Mouse (Mus musculus) brain, embryonic 14.5 days (tissue): Measurements from ENCODE around the gene Agbl2. TPM values are rescaled to one million over a fixed set of nuclear protein-coding genes. Genes with fewer than 3 reads are reported as not detected.
"Not testable (repeated sequence)": the region's sequence is repeated elsewhere in the genome, so short reads cannot be mapped to it uniquely, and the experiment has no call there.

Source experiments
- DNase-seq: peaks from one replicate; pipeline ENCODE4 v3.0.0-alpha.2; 2011; ENCODE audit warnings: low read depth
- CTCF ChIP-seq: fragments of 200-500 bp; IDR thresholded peaks from 2 replicates; pipeline ENCODE4 v1.5.1; 2012; ENCODE audit warnings: inconsistent platforms, mild to moderate bottlenecking, moderate library complexity, borderline replicate concordance; ENCODE audit not compliant: insufficient read depth, insufficient read length; ENCODE audit errors: extremely low read depth
- POLR2A ChIP-seq: fragments of 200-500 bp; IDR thresholded peaks from 2 replicates; pipeline ENCODE4 v1.6.1; 2012; ENCODE audit warnings: mild to moderate bottlenecking, inconsistent platforms, borderline replicate concordance; ENCODE audit not compliant: poor library complexity, insufficient read depth, insufficient read length, severe bottlenecking; ENCODE audit errors: extremely low read depth
- polyA plus RNA-seq: library from polyadenylated mRNA; depleted of rRNA; stranded (reverse); fragments of >200 nt; gene quantifications from 2 replicates; pipeline ENCODE4 v1.2.3, GENCODE M21; 2012

The Agbl2 gene
- polyA plus RNA-seq, 1 experiment: 1.4 TPM

DNA sequence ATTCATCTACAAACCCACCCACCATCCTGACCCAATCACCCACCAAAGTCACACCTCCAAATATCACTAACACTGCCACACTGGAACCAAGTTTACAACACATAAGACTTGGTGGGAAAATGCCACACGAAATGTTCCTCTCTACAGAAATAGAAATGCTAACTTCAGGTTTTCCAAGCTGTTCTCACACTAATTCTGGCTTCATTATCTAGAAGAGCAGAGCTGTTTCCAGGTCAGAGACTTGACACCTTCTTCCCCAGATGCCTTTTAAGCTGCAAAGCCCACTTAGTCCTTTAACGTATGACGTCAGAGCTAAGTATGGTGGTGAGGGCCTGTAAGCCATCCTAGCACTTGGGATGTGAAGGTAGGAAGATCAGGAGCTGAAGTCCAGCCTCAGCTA, 36.2 kb downstream of the Agbl2 start:
- no peak for DNase-seq
- TF ChIP-seq POLR2A (no peak), CTCF (no peak)

DNA sequence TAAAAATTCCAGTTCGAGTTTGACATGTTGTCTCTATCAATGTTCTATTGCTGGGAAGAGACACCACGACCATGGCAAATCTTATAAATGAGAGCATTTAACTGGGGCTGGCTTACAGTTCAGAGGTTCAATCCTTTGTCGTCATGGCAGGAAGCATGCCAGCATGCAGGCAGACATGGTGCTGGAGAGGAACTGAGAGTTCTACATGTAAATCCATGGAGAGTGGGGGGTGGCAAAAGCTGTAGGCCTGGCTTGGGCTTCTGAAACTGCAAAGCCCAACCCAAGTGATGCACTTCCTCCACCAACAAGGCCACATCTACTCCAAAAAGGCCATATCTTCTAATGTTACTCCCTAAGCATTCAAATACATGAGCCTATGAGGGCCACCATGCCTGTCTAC, 38.4 kb downstream of the Agbl2 start:
- TF ChIP-seq CTCF: no peak
- no peak for TF ChIP-seq POLR2A
- no peak for DNase-seq

DNA sequence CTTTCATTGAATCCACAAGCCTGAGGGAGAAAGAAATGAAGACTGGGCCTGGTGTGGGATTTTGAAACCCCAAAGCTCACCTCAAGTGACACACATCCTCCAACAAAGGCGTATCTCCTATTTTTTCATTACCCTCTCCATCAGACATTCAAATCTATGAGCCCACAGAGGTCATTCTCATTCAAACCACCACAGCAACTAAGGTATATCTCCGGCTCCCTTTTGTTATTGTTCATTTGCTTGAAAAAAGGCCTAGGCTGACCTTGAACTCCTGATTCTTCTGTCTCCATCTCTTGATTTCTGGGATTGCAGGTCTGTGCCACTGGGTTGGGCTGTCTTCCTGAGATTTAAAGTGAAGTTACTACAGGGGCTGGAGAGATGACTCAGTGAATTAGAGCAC, 40.5 kb downstream of the Agbl2 start:
- no peak for TF ChIP-seq POLR2A
- no peak for TF ChIP-seq CTCF
- no peak for DNase-seq

DNA sequence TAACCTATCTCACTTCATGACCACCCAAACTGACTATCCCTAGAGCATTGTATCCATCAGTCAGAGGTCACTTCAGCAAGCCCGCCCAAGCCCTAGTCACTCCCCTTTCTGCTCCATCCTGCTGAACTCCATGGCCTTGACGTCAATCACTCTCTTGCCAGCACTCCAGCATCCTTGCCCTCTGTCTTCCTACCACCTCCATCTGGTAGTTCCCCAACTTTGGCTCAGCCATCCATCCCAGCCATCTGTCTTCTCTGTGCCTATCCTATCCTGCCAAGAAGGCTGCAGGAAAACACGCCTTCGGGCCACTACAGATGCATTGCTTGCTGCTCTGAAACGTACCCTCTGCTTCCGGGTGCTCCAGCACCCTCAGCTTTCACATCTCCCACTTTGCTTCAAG, 41.3 kb downstream of the Agbl2 start:
- TF ChIP-seq CTCF: no peak
- TF ChIP-seq POLR2A: no peak
- peak; percentile 69 for DNase-seq

DNA sequence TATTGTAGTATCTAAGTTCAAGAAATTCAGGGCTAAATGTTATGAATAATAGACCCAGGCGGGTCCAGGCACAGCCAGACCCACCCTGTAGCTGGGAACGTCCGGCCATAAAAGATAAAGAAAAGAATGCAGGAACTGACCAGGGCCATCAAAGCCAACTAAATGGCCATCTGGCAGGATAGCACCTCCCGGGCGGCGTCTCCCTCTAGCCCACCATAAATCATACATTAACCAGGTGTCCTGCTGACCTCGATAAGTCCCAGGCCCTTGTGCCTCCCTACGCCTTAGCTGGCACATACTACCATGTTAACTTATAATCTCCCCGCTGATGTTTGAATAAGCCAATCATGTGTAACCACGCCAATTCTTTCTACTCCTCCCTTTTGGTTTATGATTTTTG, 42.0 kb downstream of the Agbl2 start:
- DNase-seq: not testable (repeated sequence)

DNA sequence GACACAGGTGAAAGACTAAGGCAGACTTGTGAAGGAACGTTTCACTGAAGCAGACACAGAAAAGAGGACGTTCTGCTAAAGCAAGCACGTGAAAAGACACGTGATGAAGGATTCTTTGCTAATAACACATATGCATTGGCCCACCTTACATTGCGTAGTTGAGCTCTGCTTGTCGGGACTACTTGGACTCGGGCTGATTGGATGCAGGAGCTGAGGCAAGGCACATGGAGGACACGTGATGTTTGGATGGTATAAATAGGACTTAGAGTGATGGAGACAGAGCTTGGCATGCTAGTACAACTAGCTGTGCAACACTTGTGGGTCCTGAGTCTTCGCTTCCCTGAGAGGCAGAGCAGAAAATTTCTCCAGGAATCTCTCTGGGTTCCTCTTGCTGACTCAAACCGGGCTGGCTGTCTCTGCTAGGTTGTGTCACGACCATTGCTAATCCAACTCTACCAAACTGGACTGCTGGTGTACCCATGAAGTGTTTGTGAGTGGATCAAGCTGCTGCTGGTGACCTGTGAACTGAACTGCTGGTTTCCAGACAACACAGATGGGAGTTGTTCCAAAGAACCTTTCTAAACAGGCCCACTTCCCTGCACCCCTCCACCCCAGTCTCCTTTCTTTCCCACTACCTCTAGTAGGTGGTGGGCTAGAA, 43.1 kb downstream of the Agbl2 start:
- TF ChIP-seq CTCF (no peak), POLR2A (no peak)
- no peak for DNase-seq

DNA sequence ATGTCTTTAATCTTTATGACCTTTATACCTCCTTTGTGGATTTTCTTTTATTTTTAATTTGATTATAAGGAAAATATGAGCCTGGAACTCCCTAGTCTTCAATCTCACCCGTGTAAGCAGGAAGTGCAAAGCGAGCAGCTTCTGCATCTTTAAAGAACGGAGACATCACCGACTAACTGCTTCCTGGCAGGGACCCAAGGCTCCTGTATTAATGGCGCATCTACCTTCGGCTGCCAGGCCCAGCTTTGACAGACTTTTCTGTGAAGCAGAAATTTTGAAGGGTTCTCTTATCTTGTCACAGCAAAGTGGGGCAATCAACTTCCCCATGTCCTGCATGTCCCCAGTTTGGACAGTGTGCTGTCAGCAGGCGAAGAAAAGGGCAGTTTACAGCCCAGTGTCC, 46.2 kb downstream of the Agbl2 start:
- peak; percentile 1 for DNase-seq
- no peak for TF ChIP-seq POLR2A
- no peak for TF ChIP-seq CTCF

DNA sequence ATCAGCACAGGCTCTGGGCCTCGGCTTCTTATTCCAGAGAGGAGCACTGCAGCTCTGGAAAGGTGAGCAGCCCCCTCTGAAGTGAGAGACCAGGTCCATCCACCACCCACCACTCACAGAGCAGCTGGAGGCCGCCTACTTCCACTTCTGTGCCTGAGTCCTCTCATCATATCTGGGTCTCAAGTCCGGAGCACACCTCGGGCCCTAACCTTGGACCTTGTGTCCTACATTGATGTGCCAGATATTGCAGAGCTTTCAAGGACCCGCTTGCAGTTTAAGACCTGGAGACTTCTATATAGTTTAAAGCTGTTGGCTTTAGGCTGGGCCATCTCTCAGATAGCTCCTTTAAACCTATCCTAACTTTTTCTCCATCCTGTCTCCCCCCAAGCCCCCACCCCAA, 51.0 kb downstream of the Agbl2 start:
- no peak for DNase-seq
- TF ChIP-seq POLR2A (no peak), CTCF (no peak)

DNA sequence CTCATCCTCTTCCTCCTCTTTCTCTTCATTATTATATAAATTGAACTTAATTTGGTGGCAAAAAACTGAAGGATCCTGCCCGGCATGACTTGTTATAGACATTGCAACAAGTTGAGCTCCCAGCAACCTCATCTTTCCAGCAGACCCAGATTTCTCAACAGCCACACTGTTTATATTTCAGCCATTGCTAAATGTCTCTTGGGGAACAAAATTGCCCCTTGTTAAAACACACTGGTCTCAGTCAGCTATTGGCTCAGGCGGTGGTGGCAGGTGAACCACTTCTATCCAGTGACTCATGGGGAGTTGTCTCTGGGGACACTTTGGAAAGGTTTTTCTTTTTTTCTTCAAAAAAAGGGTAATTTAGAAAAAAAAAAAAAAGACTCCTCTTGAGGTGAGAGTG, 56.1 kb downstream of the Agbl2 start:
- DNase-seq: no peak
- TF ChIP-seq POLR2A (no peak), CTCF (no peak)

DNA sequence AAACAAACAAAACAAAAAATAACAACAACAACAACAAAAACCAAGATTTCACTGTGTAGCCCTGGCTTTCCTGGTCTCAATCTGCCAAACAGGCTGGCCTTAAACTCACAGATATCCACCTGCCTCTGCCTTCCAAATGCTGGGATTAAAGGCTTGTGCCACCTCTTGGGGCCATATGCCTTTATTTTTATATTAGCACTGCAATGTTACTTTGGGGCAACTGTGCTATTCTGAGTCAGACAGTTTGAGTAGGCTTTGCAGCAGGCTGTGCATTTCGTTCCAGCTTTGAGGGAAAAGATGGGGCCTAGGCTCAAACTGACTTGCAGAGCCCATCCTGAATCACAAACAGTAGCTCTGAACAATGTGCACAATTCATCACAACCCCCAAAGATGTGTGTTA, 61.1 kb downstream of the Agbl2 start:
- no peak for TF ChIP-seq POLR2A
- TF ChIP-seq CTCF: no peak
- no peak for DNase-seq

DNA sequence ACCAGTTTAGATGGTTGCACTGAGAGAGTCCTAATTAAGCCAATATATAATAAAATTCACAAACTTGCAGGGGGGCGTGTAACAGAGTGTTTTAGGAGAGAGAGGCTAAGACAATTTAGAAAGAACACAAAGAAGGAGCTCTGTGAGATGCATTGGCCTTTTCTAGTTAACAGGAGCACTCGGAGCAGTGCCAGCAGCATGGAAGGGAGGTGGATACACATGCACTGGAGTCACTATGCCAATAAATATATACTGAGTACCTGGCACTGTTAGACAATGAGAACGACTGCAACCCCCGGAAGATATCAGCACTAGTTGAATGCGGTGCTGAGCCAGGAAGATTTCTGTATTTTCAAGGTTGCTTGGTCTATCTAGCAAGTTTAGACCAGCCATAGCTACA, 61.7 kb downstream of the Agbl2 start:
- no peak for TF ChIP-seq POLR2A
- TF ChIP-seq CTCF: no peak
- DNase-seq: no peak

DNA sequence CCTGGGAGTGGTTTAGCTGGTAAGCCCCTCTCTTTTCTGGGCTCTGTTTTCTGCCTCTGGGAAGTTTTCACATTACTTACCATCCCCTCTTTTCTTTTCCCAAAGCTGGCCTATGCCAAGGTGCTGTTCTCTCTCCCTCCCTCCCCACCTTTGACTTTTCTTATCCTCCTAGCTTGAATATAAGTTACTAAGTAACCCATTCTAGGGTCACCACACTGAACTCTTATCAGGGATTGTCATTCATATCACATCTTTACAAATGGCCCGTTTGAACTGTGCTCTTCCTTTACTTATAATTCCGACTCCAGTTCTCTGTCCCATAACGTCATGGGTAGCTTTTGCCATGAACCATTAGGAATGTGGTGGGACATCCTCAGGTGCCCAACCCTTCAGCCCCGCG, 62.7 kb downstream of the Agbl2 start:
- DNase-seq: no peak
- no peak for TF ChIP-seq CTCF
- no peak for TF ChIP-seq POLR2A

DNA sequence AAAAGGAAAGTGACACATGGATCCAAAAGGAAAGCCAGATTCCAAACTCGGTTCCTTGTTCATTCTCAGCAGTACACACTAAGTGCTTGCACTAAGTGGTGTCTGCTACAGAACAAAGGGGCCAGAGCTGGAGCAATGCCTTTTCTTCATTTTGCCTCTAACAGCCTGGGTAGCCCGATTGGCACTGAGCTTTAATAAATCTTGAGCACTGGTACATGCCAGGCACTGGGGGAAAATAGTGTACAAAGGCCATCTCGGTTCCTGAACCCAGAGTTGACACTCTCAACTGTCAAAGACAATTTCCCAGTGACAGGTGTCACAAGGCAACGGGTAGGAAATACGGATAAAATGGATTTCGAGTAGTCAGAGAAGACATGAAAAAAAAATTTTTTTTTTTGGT, 63.6 kb downstream of the Agbl2 start:
- no peak for TF ChIP-seq CTCF
- DNase-seq: peak; percentile 20
